Mouse (Mus musculus) kidney, postnatal 4 days (tissue): ENCODE results near the gene Entpd6.

Experiments used
- DNase-seq, 2 experiments: peaks; one replicate each; pipeline ENCODE4 v3.0.0; 2021; ENCODE audit warnings: mixed read lengths in 2 of 2

Entpd6 gene

GRCm38 (mm10) chr2:150787234-150787771 lies 38.5 kb downstream of the Entpd6 start:
- DNase-seq = peak; percentile 52 to 66

GRCm38 (mm10) chr2:150788768-150789550 lies 40.1 kb downstream of the Entpd6 start:
- DNase-seq = peak; percentile 85 to 86

- DNase-seq = no peak
Observed at GRCm38 (mm10) chr2:150793320-150793719, 44.5 kb downstream of the Entpd6 start.

- no peak for DNase-seq
Observed at GRCm38 (mm10) chr2:150798084-150798483, 49.2 kb downstream of the Entpd6 start.

GRCm38 (mm10) chr2:150800616-150801015 lies 51.8 kb downstream of the Entpd6 start:
- DNase-seq = no peak

GRCm38 (mm10) chr2:150803035-150803434 lies 54.2 kb downstream of the Entpd6 start:
- DNase-seq = peak in 1 of 2 experiments; percentile 27

GRCm38 (mm10) chr2:150808381-150808780 lies 59.5 kb downstream of the Entpd6 start:
- no peak for DNase-seq

- no peak for DNase-seq
Observed at GRCm38 (mm10) chr2:150808812-150809211, 60.0 kb downstream of the Entpd6 start.

- no peak for DNase-seq
Observed at GRCm38 (mm10) chr2:150810603-150811002, 61.8 kb downstream of the Entpd6 start.

GRCm38 (mm10) chr2:150812816-150813215 lies 64.0 kb downstream of the Entpd6 start:
- DNase-seq = no peak

- no peak for DNase-seq
Observed at GRCm38 (mm10) chr2:150816676-150817402, 68.0 kb downstream of the Entpd6 start.

- no peak for DNase-seq
Observed at GRCm38 (mm10) chr2:150818742-150819141, 69.9 kb downstream of the Entpd6 start.

GRCm38 (mm10) chr2:150820720-150821119 lies 71.9 kb downstream of the Entpd6 start:
- no peak for DNase-seq
